Mouse (Mus musculus) small intestine, adult 2 months (tissue): ENCODE measurements around the gene Fgf5.

Experiments
- CTCF ChIP-seq: fragments of 200-500 bp; IDR thresholded peaks from 2 replicates; pipeline ENCODE4 v1.5.1; 2012; ENCODE audit warnings: low read depth, mild to moderate bottlenecking, control low read depth, inconsistent platforms, low read length, moderate library complexity, mixed read lengths; ENCODE audit not compliant: insufficient replicate concordance, insufficient read length; ENCODE audit errors: extremely low read depth
- POLR2A ChIP-seq: fragments of 200-500 bp; IDR thresholded peaks from 2 replicates; pipeline ENCODE4 v1.6.1; 2012; ENCODE audit warnings: low read depth, mild to moderate bottlenecking, control low read depth, inconsistent platforms, low read length, moderate library complexity

- TF ChIP-seq POLR2A, result no peak
- TF ChIP-seq CTCF, result no peak
These were observed 32.0 kb upstream of the Fgf5 start for GRCm38 (mm10) chr5:98221956-98222355.
